Mouse (Mus musculus): Measurements from ENCODE around the gene Rcn3.
A peak's percentile ranks its signal among the peaks of the same experiment; 100 is the strongest.

GRCm38 (mm10) chr7:45098541-45099240 is 6.7 kb upstream of the Rcn3 start:
- TF ChIP-seq CTCF (IDR thresholded peaks at IDR 0.05; ENCODE audit: insufficient read depth, low read length) (peak; percentile 33), POLR2A (IDR thresholded peaks at IDR 0.05; ENCODE audit: borderline replicate concordance, extremely low read depth, low read depth, low read length) (no peak)

All from lung, adult 2 months (tissue).